Mouse (Mus musculus) heart, postnatal 25 days (tissue): ENCODE data around the gene Cacng3. TPM values are rescaled to one million over a fixed set of nuclear protein-coding genes. Genes with fewer than 3 reads are reported as not detected.

Experiments used
- DNase-seq: peaks from one replicate; pipeline ENCODE4 v3.0.0; 2022; ENCODE audit warnings: low spot score
- intact Hi-C: fragments of 180-260 bp; cut with DNase I; formaldehyde crosslinking; loops from one replicate; pipeline ENCODE4 v1.15.1; 2025
- total RNA-seq, 2 experiments: library from RNA; stranded (reverse); gene quantifications; 2 replicates each; pipeline ENCODE4 v1.2.3; 2021

The Cacng3 gene
- total RNA-seq = not detected

- DNase-seq = no peak
- intact Hi-C loops = loop anchor here (5.0 kb wide), 2 partner anchors 142 to 252 kb away; no protein-coding TSS in a partner anchor
These were observed at the start of gene Cacng3 for GRCm38 (mm10) chr7:122670442-122670872. Cacng3 (plus strand) TSS chr7:122670492.

- no peak for DNase-seq
- intact Hi-C loops = no loop called here
These were observed 48.0 kb upstream of the Cacng3 start for GRCm38 (mm10) chr7:122622125-122622774.

GRCm38 (mm10) chr7:122623753-122624152 is 46.5 kb upstream of the Cacng3 start:
- intact Hi-C loops = no loop called here
- no peak for DNase-seq

DNA sequence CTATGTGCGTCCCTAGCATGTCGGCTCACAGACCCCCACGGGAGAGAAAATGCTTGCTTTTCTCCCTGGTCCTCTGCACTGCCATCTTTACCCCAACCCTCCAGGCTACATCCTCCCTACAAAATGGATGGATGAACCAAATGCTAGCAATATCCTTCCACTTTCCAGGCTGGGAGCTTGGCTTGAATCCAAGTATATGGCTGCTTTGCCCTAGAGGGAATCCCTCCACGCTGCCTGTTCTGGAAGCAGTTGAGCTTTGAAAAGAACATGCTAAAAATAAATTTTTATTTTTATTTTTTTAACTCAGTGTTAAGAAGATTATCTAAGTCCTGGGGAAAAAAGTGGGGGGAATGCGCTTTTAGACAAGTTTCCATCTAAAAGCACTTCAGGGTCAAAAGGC is 42.2 kb upstream of the Cacng3 start:
- no peak for DNase-seq
- intact Hi-C loops = no loop called here

DNA sequence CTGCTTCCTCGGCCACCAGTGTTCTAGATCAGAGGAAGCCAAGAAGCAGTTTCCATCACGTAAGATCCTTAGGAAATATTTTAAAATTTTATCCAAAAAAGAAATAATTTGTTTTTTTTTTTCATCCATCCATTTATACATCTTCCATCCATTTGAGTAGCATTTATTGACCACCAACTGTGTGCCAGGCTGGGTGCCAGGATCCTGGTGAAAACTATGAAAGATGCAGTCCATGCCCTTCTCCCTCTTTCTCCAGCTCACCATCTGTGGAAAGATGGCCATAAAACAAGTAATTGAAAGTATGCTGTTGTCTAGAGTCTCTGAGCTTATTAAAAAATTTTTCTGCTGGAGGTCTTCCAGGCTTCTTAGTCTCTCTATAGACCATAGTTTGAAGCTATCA is 39.9 kb upstream of the Cacng3 start:
- intact Hi-C loops = no loop called here
- DNase-seq = no peak

DNA sequence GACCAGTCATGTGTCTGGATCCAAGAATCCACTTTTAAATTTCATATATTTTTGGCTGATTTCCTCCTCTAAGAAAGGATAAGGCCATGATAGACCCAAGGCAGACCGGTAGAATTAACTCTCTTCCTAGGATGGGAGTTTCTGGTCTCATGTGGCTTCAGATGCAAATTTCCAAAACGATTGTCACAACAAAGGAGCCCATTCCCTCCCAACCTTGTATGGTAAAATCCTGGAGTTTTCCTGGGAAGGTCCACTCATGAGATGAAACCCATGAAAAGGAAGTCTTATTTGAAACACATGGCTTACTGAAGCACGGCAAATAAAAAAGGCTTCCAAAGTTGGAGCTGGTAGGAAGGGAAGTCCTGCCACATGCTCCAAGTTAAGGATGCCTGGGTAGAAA is 39.1 kb upstream of the Cacng3 start:
- DNase-seq = no peak
- intact Hi-C loops = no loop called here

DNA sequence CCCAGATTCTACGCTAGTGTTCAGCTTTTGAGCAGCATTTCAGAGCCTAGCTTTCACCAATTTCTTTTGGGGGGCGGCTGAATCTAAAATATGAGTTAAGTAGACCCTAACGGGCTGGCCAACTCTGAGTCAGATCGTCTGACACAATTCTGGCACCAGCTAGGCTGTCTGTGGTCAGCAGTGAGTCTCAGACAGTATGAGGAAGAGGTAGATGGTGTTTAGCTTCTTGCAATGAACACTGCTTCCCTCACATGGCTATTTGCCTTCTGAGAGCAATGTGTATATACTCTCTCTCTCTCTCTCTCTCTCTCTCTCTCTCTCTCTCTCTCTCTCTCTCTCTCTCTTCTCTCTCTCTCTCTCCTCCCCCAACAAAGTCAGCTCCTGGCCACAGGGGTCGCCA is 37.3 kb upstream of the Cacng3 start:
- DNase-seq = no peak
- intact Hi-C loops = no loop called here

DNA sequence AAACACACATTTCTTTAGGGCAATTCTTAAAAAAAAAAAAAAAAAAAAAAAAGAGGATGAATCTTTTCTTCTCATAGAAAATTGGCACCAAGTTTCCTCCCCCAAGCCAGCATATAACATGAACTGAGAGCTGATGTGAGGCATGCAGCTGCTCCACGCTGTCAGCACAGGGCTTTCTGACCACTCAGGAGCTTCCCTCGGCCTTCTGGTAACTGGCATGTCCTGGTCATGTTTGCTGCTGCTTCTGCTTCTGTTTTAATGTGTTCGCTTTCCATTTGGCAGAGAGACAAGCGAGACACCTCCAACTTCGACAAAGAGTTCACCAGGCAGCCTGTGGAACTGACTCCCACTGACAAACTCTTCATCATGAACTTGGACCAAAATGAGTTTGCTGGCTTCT is 36.8 kb upstream of the Cacng3 start:
- DNase-seq = no peak
- intact Hi-C loops = no loop called here

DNA sequence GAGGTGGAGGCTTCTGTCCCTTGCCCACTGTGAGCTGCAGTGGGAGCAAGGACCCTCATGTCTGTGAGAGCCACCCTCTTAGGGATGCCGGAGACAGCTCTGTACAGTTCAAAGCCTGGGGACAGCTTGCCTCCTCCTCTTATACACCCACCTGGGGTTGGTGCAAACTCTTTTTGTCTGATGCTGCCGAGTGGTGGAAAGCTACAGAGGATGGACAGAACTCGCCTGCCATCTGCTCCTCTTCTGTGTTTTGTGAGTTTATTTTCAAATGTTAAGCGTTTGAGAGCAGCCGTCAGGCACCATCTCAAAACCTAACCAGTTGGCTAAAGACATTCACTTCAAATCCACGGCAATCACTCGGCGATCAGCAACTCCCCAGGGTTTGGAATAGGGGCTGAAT is 26.6 kb upstream of the Cacng3 start:
- no peak for DNase-seq
- intact Hi-C loops = no loop called here

GRCm38 (mm10) chr7:122649306-122649705 is 21.0 kb upstream of the Cacng3 start:
- DNase-seq = no peak
- intact Hi-C loops = no loop called here

- no peak for DNase-seq
- intact Hi-C loops = no loop called here
These were observed 17.8 kb upstream of the Cacng3 start for GRCm38 (mm10) chr7:122652523-122652922.

- intact Hi-C loops = no loop called here
These were observed 13.6 kb upstream of the Cacng3 start for GRCm38 (mm10) chr7:122656671-122657070.

GRCm38 (mm10) chr7:122657423-122658126 is 12.7 kb upstream of the Cacng3 start:
- intact Hi-C loops = no loop called here

More at GRCm38 (mm10) chr7:122656671-122657070, 13.6 kb upstream of the Cacng3 start:
- DNase-seq = no peak

GRCm38 (mm10) chr7:122665311-122666049 is 4.8 kb upstream of the Cacng3 start:
- intact Hi-C loops = loop anchor here (5.0 kb wide), 1 partner anchor 193 kb away; no protein-coding TSS in a partner anchor
- no peak for DNase-seq

More at GRCm38 (mm10) chr7:122657423-122658126, 12.7 kb upstream of the Cacng3 start:
- no peak for DNase-seq

- no peak for DNase-seq
- intact Hi-C loops = loop anchor here (5.0 kb wide), 1 partner anchor 196 kb away; no protein-coding TSS in a partner anchor
These were observed 2.4 kb upstream of the Cacng3 start for GRCm38 (mm10) chr7:122667903-122668302.

- intact Hi-C loops = loop anchor here (5.0 kb wide), 2 partner anchors 141 to 251 kb away; no protein-coding TSS in a partner anchor
- peak; percentile 47 for DNase-seq
These were observed 765 bp downstream of the Cacng3 start for GRCm38 (mm10) chr7:122670873-122671641.

- intact Hi-C loops = loop anchor here (5.0 kb wide), 2 partner anchors 139 to 249 kb away; no protein-coding TSS in a partner anchor
- DNase-seq = no peak
These were observed 2.7 kb downstream of the Cacng3 start for GRCm38 (mm10) chr7:122672981-122673380.

- intact Hi-C loops = no loop called here
- no peak for DNase-seq
These were observed 4.9 kb downstream of the Cacng3 start for GRCm38 (mm10) chr7:122675207-122675606.

DNA sequence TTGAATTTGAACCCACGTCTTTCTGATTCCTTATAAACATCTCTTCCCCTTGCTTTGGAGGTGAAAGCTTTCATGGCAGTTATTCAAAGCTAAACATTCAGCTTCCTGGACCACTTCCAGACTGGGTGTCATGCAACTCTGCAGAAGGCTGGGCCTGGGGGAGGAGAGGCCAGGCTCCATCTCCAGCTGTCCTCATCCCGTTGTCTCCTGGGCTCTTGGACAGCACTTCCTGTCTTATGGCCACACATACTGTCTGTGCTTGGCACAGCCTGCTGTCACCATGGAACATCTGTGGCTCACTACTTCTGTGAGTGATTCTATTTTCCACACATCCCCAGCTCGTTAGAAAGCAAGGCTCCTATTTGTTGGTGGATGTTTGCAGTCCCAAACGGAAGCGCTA is 31.5 kb downstream of the Cacng3 start:
- intact Hi-C loops = no loop called here
- no peak for DNase-seq

- intact Hi-C loops = no loop called here
- no peak for DNase-seq
These were observed 32.2 kb downstream of the Cacng3 start for GRCm38 (mm10) chr7:122702443-122702842.
